Comparison of ENCODE assay signal across 24 mouse cellular contexts in genomic region chr1:134221172-134221571, GRCm38 (mm10). TPM values are rescaled to one million over a fixed set of nuclear protein-coding genes. Genes with fewer than 3 reads are reported as not detected.
DNase-seq lines count a peak whose midpoint lies in the region; ATAC-seq and TF ChIP-seq lines count a peak whose summit lies in the region.
"Had no signal": no experiment of that assay in that cellular context is flagged by ENCODE, and none has a peak within 500 bp of the region (broad histone marks: within the 10 kb centered on the region; RNA-seq: fewer than 3 reads in every experiment).

No protein-coding gene starts in this region.

- TF ChIP-seq POLR2A in CH12.LX (IDR thresholded peaks at IDR 0.05; ENCODE audit: low read depth, low read length) = no peak

- 54% methylated on average over 1 of the region's 1 CpGs for WGBS in heart, postnatal 0 days
- 92% methylated on average over 1 of the region's 1 CpGs for WGBS in limb, embryonic 10.5 days

- no peak for TF ChIP-seq RAD21 in CH12.LX (IDR thresholded peaks at IDR 0.05; ENCODE audit: low read depth, low read length)

- H3K79me2 ChIP-seq in CH12.LX (replicated peaks; ENCODE audit: control insufficient read depth, extremely low read depth, insufficient read depth, poor library complexity, severe bottlenecking) = no peaks in the 10 kb centered on the region

- peak overlapping the region; percentile 85 for H3K27ac ChIP-seq in heart, postnatal 0 days (ENCODE audit: low read depth)
- no peak overlapping the region for H3K27ac ChIP-seq in CH12.LX (ENCODE audit: insufficient read depth, low read depth)
- H3K27ac ChIP-seq in limb, embryonic 10.5 days = no peak overlapping the region
- H3K27ac ChIP-seq: embryonic facial prominence, embryonic 13.5 days; hindbrain, embryonic 12.5 days; limb, embryonic 12.5 days; liver, embryonic 15.5 days; neural tube, embryonic 15.5 days; stomach, embryonic 15.5 days had no signal

- TF ChIP-seq EP300 in heart, postnatal 0 days (IDR thresholded peaks at IDR 0.05; ENCODE audit: low read depth) = no peak
- peak; percentile 91 for TF ChIP-seq EP300 in CH12.LX (IDR thresholded peaks at IDR 0.05; ENCODE audit: low read length)

- DNase-seq in heart, postnatal 0 days (ENCODE audit: low spot score) = no peak
- DNase-seq in heart, postnatal 25 days (ENCODE audit: low spot score) = no peak
- DNase-seq in 416B (ENCODE audit: low read depth) (peak; percentile 55), CH12.LX (ENCODE audit: extremely low read depth) (peak; percentile 84)
- no peak for DNase-seq in retina, embryonic 14.5 days (ENCODE audit: low spot score)
- no peak for DNase-seq in limb, embryonic 10.5 days (ENCODE audit: low spot score)
- DNase-seq: adrenal gland, adult 8-10 months; cerebellum, adult 9-11 months; gastrocnemius, postnatal 25 days; kidney, adult 2 months; kidney, postnatal 10 days; layer of hippocampus, adult 9-11 months; lung, postnatal 14 days; right cerebral cortex, postnatal 25 days had no signal

- no peaks in the 10 kb centered on the region for H3K36me3 ChIP-seq in heart, postnatal 0 days (replicated peaks; ENCODE audit: control insufficient read depth, insufficient read depth, low read length)
- no peaks in the 10 kb centered on the region for H3K36me3 ChIP-seq in CH12.LX (replicated peaks in 1 of 2; ENCODE audit: control insufficient read depth in 1 of 2, insufficient read depth in 1 of 2, low read length in 1 of 2)
- no peaks in the 10 kb centered on the region for H3K36me3 ChIP-seq in limb, embryonic 10.5 days
- H3K36me3 ChIP-seq: embryonic facial prominence, embryonic 13.5 days; hindbrain, embryonic 12.5 days; limb, embryonic 12.5 days; liver, embryonic 15.5 days; neural tube, embryonic 15.5 days; stomach, embryonic 15.5 days had no signal

- in situ Hi-C loops in CH12.LX (cut with MboI; ENCODE audit: low pct_ligation_motif_present, low pct_unique_long_range_greater_than_20kb, low sequenced_read_pairs) = no loop called here

- H3K4me1 ChIP-seq in heart, postnatal 0 days (ENCODE audit: control insufficient read depth, insufficient read depth) = peaks cover 37% of the 10 kb centered on the region
- peaks cover 35 to 58% of the 10 kb centered on the region in 2 experiments for H3K4me1 ChIP-seq in CH12.LX (ENCODE audit: control insufficient read depth in 1 of 2, insufficient read depth in 2 of 2)
- H3K4me1 ChIP-seq in limb, embryonic 10.5 days = peaks cover 6% of the 10 kb centered on the region; the same call in 1 of the 2 replicates
- H3K4me1 ChIP-seq: embryonic facial prominence, embryonic 13.5 days had no signal

- no peak overlapping the region for H3K9ac ChIP-seq in heart, postnatal 0 days (replicated peaks; ENCODE audit: low read depth, low read length)
- no peak overlapping the region for H3K9ac ChIP-seq in CH12.LX (ENCODE audit: insufficient read depth, low read depth)
- H3K9ac ChIP-seq: embryonic facial prominence, embryonic 13.5 days; hindbrain, embryonic 12.5 days; limb, embryonic 12.5 days; liver, embryonic 15.5 days; neural tube, embryonic 15.5 days; stomach, embryonic 15.5 days had no signal

- intact Hi-C loops in heart, postnatal 25 days (cut with DNase I) = no loop called here

- no peak for TF ChIP-seq CTCF in heart, postnatal 0 days (IDR thresholded peaks at IDR 0.05; ENCODE audit: low read depth)
- TF ChIP-seq CTCF in CH12.LX (conservative IDR thresholded peaks at IDR 0.05 in 1 of 2, IDR thresholded peaks at IDR 0.05 in 1 of 2; ENCODE audit: low read depth in 2 of 2, low read length in 2 of 2) = no peak

- dilution Hi-C loops in CH12.LX (cut with MboI; ENCODE audit: extremely low pct_ligation_motif_present, extremely low pct_unique_long_range_greater_than_20kb, low sequenced_read_pairs) = no loop called here

- H3K9me3 ChIP-seq in heart, postnatal 0 days (replicated peaks; ENCODE audit: control insufficient read depth, low read length) = no peaks in the 10 kb centered on the region
- no peaks in the 10 kb centered on the region for H3K9me3 ChIP-seq in CH12.LX (replicated peaks; ENCODE audit: low read length)
- H3K9me3 ChIP-seq in limb, embryonic 10.5 days (replicated peaks) = no peaks in the 10 kb centered on the region
- H3K9me3 ChIP-seq: embryonic facial prominence, embryonic 13.5 days; hindbrain, embryonic 12.5 days; limb, embryonic 12.5 days; liver, embryonic 15.5 days; neural tube, embryonic 15.5 days; stomach, embryonic 15.5 days had no signal

- H3K4me3 ChIP-seq in heart, postnatal 0 days (ENCODE audit: low read depth, low read length) = no peak overlapping the region
- H3K4me3 ChIP-seq in CH12.LX (replicated peaks in 1 of 3; ENCODE audit: low read depth in 2 of 3, low read length in 2 of 3, poor library complexity in 1 of 3) = no peak overlapping the region
- H3K4me3 ChIP-seq in limb, embryonic 10.5 days = no peak overlapping the region
- H3K4me3 ChIP-seq: embryonic facial prominence, embryonic 13.5 days; hindbrain, embryonic 12.5 days; limb, embryonic 12.5 days; liver, embryonic 15.5 days; neural tube, embryonic 15.5 days; stomach, embryonic 15.5 days had no signal

- ATAC-seq in heart, postnatal 0 days (ENCODE audit: insufficient read depth, low read depth) = no peak
- ATAC-seq in megakaryocyte progenitor cell, adult 5-6 weeks (replicated peaks; ENCODE audit: poor library complexity) = peak; percentile 55
- ATAC-seq: forebrain, embryonic 14.5 days; inflammation-experienced regulatory T-cells, adult 6 months; midbrain, embryonic 16.5 days had no signal

- no peak overlapping the region for H3K4me2 ChIP-seq in heart, postnatal 0 days (ENCODE audit: low read depth, low read length)
- peak overlapping the region; percentile 45; the same call in 1 of the 2 replicates for H3K4me2 ChIP-seq in CH12.LX (ENCODE audit: insufficient read depth, low read depth, poor library complexity, severe bottlenecking)
- H3K4me2 ChIP-seq: embryonic facial prominence, embryonic 13.5 days; hindbrain, embryonic 12.5 days; limb, embryonic 12.5 days; liver, embryonic 15.5 days; neural tube, embryonic 15.5 days; stomach, embryonic 15.5 days had no signal

- no peaks in the 10 kb centered on the region for H3K27me3 ChIP-seq in heart, postnatal 0 days (ENCODE audit: control insufficient read depth, insufficient read depth, low read length)
- no peaks in the 10 kb centered on the region for H3K27me3 ChIP-seq in CH12.LX (replicated peaks)
- H3K27me3 ChIP-seq in limb, embryonic 10.5 days (ENCODE audit: low read depth, poor library complexity, severe bottlenecking) = no peaks in the 10 kb centered on the region
- H3K27me3 ChIP-seq: embryonic facial prominence, embryonic 13.5 days; hindbrain, embryonic 12.5 days; neural tube, embryonic 15.5 days; stomach, embryonic 15.5 days had no signal

TF ChIP-seq in CH12.LX, 34 proteins besides CTCF, POLR2A, EP300 and RAD21 (continues in another document):
- no peak for TF ChIP-seq ZC3H11A (IDR thresholded peaks at IDR 0.05; ENCODE audit: low read depth, low read length)
- TF ChIP-seq USF1 (IDR thresholded peaks at IDR 0.05; ENCODE audit: low read depth, low read length) = no peak
- TF ChIP-seq TBP (conservative IDR thresholded peaks at IDR 0.05; ENCODE audit: low read depth, low read length) = 0 out of 2 replicates have a peak, but pooled peaks have one; percentile 21
- no peak for TF ChIP-seq MAX (IDR thresholded peaks at IDR 0.05; ENCODE audit: low read length)
- peak; percentile 85 for TF ChIP-seq JUN (IDR thresholded peaks at IDR 0.05; ENCODE audit: insufficient read depth, low read depth, low read length)
- 0 out of 2 replicates have a peak, but pooled peaks have one; percentile 63 for TF ChIP-seq RCOR1 (conservative IDR thresholded peaks at IDR 0.05; ENCODE audit: low read depth, low read length)
- TF ChIP-seq ELF1 (IDR thresholded peaks at IDR 0.05; ENCODE audit: low read depth, low read length) = no peak
- peak; percentile 90 for TF ChIP-seq JUND (conservative IDR thresholded peaks at IDR 0.05; ENCODE audit: low read depth, low read length)
- TF ChIP-seq BHLHE40 (IDR thresholded peaks at IDR 0.05; ENCODE audit: low read depth, low read length) = peak; percentile 73
- TF ChIP-seq PAX5 (IDR thresholded peaks at IDR 0.05; ENCODE audit: low read length) = no peak
- no peak for TF ChIP-seq E2F4 (IDR thresholded peaks at IDR 0.05; ENCODE audit: insufficient replicate concordance, low read depth, low read length)
- peak; percentile 81 for TF ChIP-seq SIN3A (IDR thresholded peaks at IDR 0.05; ENCODE audit: low read length)

RNA-seq across cellular contexts. Expression of gene Adora1, which starts 14.1 kb away (rescaled TPM):
- 15.5 and 29.2 TPM in 2 replicates for total RNA-seq in heart, postnatal 0 days (2014; rRNA removed; ENCODE audit: low replicate concordance)
- 11.7 and 12.9 TPM in 2 replicates for polyA plus RNA-seq in heart, postnatal 0 days (2015; fragmentation: Nextera tagmentation; extraction: Ambion mirVana)
- total RNA-seq in heart, postnatal 25 days (2021) = 10 to 100 TPM; 15.5 to 20.5 TPM
- total RNA-seq in CH12.LX (2012; rRNA removed) = not detected in 2 replicates
- total RNA-seq in CH12.LX (2014; rRNA removed) = not detected in 2 replicates
- 0.10 and 0.20 TPM in 2 replicates for polyA plus RNA-seq in CH12.LX (2012; ENCODE audit: insufficient read length, low read depth)
- not detected in 2 replicates for total RNA-seq in megakaryocyte progenitor cell, adult 5-6 weeks (2015)
- not detected in 2 replicates for total RNA-seq in megakaryocyte progenitor cell, adult 5-6 weeks (2017)
- polyA plus RNA-seq in limb, embryonic 10.5 days (2016; fragmentation: Nextera tagmentation; extraction: Ambion mirVana) = 0.06 and 0.69 TPM in 2 replicates
- polyA plus RNA-seq: inflammation-experienced regulatory T-cells, adult 6 months had no signal

RNA-seq across cellular contexts. Expression of gene Mybph, which starts 27.9 kb away (rescaled TPM):
- not detected in 2 replicates for total RNA-seq in heart, postnatal 0 days (2014; rRNA removed; ENCODE audit: low replicate concordance)
- polyA plus RNA-seq in heart, postnatal 0 days (2015; fragmentation: Nextera tagmentation; extraction: Ambion mirVana) = 0.12 TPM in 2 replicates
- not detected for total RNA-seq in heart, postnatal 25 days (2021)
- total RNA-seq in CH12.LX (2012; rRNA removed) = 0.25 TPM in 2 replicates
- total RNA-seq in CH12.LX (2014; rRNA removed) = 0.51 and 0.62 TPM in 2 replicates
- polyA plus RNA-seq in CH12.LX (2012; ENCODE audit: insufficient read length, low read depth) = 2.4 and 3.0 TPM in 2 replicates
- total RNA-seq in megakaryocyte progenitor cell, adult 5-6 weeks (2015) = 0.17 TPM in 1 of 2 replicates, not detected in the other
- total RNA-seq in megakaryocyte progenitor cell, adult 5-6 weeks (2017) = not detected in 2 replicates
- polyA plus RNA-seq in limb, embryonic 10.5 days (2016; fragmentation: Nextera tagmentation; extraction: Ambion mirVana) = 0.56 and 0.98 TPM in 2 replicates
- polyA plus RNA-seq: inflammation-experienced regulatory T-cells, adult 6 months had no signal

RNA-seq across cellular contexts. Expression of gene Chil1, which starts 39.2 kb away (rescaled TPM):
- total RNA-seq in heart, postnatal 0 days (2014; rRNA removed; ENCODE audit: low replicate concordance) = 0.69 TPM in 1 of 2 replicates, not detected in the other
- 0.59 and 0.95 TPM in 2 replicates for polyA plus RNA-seq in heart, postnatal 0 days (2015; fragmentation: Nextera tagmentation; extraction: Ambion mirVana)
- total RNA-seq in heart, postnatal 25 days (2021) = under 1 TPM; 0.34 to 0.92 TPM
- total RNA-seq in CH12.LX (2012; rRNA removed) (1.5 and 1.7 TPM in 2 replicates), CH12.LX (2014; rRNA removed) (6.1 and 6.3 TPM in 2 replicates)
- polyA plus RNA-seq in CH12.LX (2012; ENCODE audit: insufficient read length, low read depth) = 6.7 and 10.2 TPM in 2 replicates
- 9.3 and 21.2 TPM in 2 replicates for total RNA-seq in megakaryocyte progenitor cell, adult 5-6 weeks (2015)
- total RNA-seq in megakaryocyte progenitor cell, adult 5-6 weeks (2017) = 8.9 and 16.2 TPM in 2 replicates
- polyA plus RNA-seq in limb, embryonic 10.5 days (2016; fragmentation: Nextera tagmentation; extraction: Ambion mirVana) = 0.80 TPM in 1 of 2 replicates, not detected in the other

Comparison
In these comparisons a context has a peak if more than half of its experiments do, and no peak if none do; other contexts are left out.
1. DNase-seq: peak in 416B (single experiment) and CH12.LX (single experiment); none in heart, postnatal 0 days (single experiment), heart, postnatal 25 days (single experiment), retina, embryonic 14.5 days (single experiment) and limb, embryonic 10.5 days (single experiment).
2. RNA of gene Adora1, which starts 14.1 kb away (total RNA-seq): 15.5 to 29.2 TPM in heart, postnatal 0 days and 15.5 to 20.5 TPM in heart, postnatal 25 days; not detected in CH12.LX and not detected in megakaryocyte progenitor cell, adult 5-6 weeks; every median in the first group is over 10 times any median in the second.